Mouse (Mus musculus): ENCODE data around the gene Zscan29. TPM values are rescaled to one million over a fixed set of nuclear protein-coding genes. Genes with fewer than 3 reads are reported as not detected.

Gene Zscan29
- polyA plus RNA-seq, 1 experiment from 2014 or later: 12.4 TPM

DNA sequence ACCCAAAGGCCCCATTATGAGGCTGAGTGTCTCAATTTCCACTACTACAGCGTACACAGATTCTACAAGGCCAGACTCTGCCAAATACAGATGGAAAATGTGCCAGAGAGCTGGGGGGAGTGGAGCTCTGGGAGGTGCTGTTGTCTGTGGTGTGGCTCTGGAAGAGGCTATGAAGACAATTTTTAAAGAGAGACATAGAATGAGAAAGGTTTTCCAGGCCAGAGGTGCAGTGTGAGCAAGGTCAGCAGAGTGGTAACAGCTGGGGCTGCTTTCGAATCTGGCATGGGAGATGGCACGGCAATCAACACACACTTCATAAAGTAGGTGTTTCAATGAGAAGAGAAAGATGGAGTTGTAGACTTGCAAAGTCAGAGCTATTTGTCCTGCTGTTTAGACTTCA is 51.7 kb downstream of the Zscan29 start:
- WGBS: 93% methylated on average over 3 of the region's 3 CpGs
- Histone ChIP-seq H3K4me1 (no peaks in the 10 kb centered on the region), H3K36me3 (replicated peaks) (no peaks in the 10 kb centered on the region), H3K4me3 (no peak overlapping the region), H3K9me3 (no peaks in the 10 kb centered on the region), H3K27me3 (ENCODE audit: poor library complexity, severe bottlenecking) (no peaks in the 10 kb centered on the region), H3K27ac (no peak overlapping the region)
- DNase-seq (ENCODE audit: extremely low spot score, low spot score): no peak

DNA sequence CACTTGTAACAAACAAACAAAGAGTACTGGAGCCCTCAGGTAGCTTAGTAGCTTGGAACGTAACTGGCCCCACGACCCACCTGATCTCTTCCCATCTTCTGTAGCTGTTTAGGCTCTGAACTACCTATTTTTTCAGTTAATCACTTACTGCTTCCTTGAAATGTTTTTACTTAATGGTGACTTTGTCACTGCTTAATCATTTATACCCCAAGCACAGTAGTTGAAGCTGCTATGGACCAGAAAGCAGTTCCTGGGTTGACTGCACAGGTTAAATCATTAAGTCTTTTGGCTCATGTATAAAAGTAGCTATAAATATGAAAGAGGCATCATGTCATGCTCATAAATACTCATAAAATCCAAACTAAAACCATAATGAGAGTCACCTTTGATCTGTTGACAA is 55.5 kb downstream of the Zscan29 start:
- DNase-seq (ENCODE audit: extremely low spot score, low spot score): no peak
- Histone ChIP-seq H3K36me3 (replicated peaks) (no peaks in the 10 kb centered on the region), H3K4me1 (no peaks in the 10 kb centered on the region), H3K27ac (no peak overlapping the region), H3K27me3 (ENCODE audit: poor library complexity, severe bottlenecking) (no peaks in the 10 kb centered on the region), H3K4me3 (no peak overlapping the region), H3K9me3 (no peaks in the 10 kb centered on the region)
- 80% methylated on average over 2 of the region's 2 CpGs for WGBS

DNA sequence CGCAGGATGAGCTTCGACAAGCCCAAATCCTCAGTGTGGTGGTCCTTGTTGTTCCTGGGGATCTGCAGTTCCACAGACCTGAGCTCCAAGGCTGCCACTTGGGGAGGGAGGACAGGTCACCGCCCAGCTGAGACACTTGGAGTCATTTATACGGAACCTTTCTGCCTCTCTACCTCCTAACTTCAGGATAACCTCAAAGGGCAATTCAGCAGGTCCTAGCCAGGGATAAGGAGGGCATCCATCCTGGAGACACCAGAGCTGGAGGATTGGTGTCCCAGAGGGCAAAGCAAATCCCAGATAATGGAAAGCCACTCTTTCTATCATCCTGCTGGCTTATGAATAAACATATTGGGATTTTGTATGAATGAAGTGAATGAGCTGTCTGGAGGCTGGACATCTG is 61.2 kb downstream of the Zscan29 start, which contains the start of gene Tgm7:
Tgm7 (minus strand) TSS at position 101 of the 400 bp plus-strand sequence.
- Histone ChIP-seq H3K4me3 (no peak within 1 kb of the TSS), H3K27ac (no peak within 1 kb of the TSS), H3K9me3 (no peaks in the 10 kb centered on the region), H3K36me3 (replicated peaks) (no peaks in the 10 kb centered on the region), H3K27me3 (ENCODE audit: poor library complexity, severe bottlenecking) (no peaks in the 10 kb centered on the region), H3K4me1 (no peaks in the 10 kb centered on the region)
- no peak for DNase-seq (ENCODE audit: extremely low spot score, low spot score)
- 90% methylated on average over 4 of the region's 4 CpGs for WGBS

Other genes starting within 250 kb of the Zscan29 start
- gene Ubr1, start 200.4 kb downstream of the Zscan29 start, polyA plus RNA-seq (2016; fragmentation: Nextera tagmentation; extraction: Ambion mirVana): 27.0 and 27.7 TPM in 2 replicates
- 2.0 and 3.3 TPM in 2 replicates for gene Tmem62, start 194.1 kb downstream of the Zscan29 start, polyA plus RNA-seq (2016; fragmentation: Nextera tagmentation; extraction: Ambion mirVana)
- 31.3 and 32.3 TPM in 2 replicates for gene Ccndbp1, start 162.7 kb downstream of the Zscan29 start, polyA plus RNA-seq (2016; fragmentation: Nextera tagmentation; extraction: Ambion mirVana)
- gene Epb42, start 134.1 kb downstream of the Zscan29 start, polyA plus RNA-seq (2016; fragmentation: Nextera tagmentation; extraction: Ambion mirVana): 6.2 and 10.9 TPM in 2 replicates
- not detected in 2 replicates for gene Tgm5, start 85.3 kb downstream of the Zscan29 start, polyA plus RNA-seq (2016; fragmentation: Nextera tagmentation; extraction: Ambion mirVana)
- not detected in 2 replicates for gene Tgm7, start 61.3 kb downstream of the Zscan29 start, polyA plus RNA-seq (2016; fragmentation: Nextera tagmentation; extraction: Ambion mirVana)
- 24.7 and 25.2 TPM in 2 replicates for gene Adal, start 30.7 kb downstream of the Zscan29 start, polyA plus RNA-seq (2016; fragmentation: Nextera tagmentation; extraction: Ambion mirVana)
- 19.1 and 21.6 TPM in 2 replicates for gene Lcmt2, start 30.5 kb downstream of the Zscan29 start, polyA plus RNA-seq (2016; fragmentation: Nextera tagmentation; extraction: Ambion mirVana)
- 88.0 and 89.4 TPM in 2 replicates for gene Tubgcp4, start 471 bp downstream of the Zscan29 start, polyA plus RNA-seq (2016; fragmentation: Nextera tagmentation; extraction: Ambion mirVana)
- 134 and 144 TPM in 2 replicates for gene Trp53bp1, start 100.3 kb upstream of the Zscan29 start, polyA plus RNA-seq (2016; fragmentation: Nextera tagmentation; extraction: Ambion mirVana)
- gene Map1a, start 118.5 kb upstream of the Zscan29 start, polyA plus RNA-seq (2016; fragmentation: Nextera tagmentation; extraction: Ambion mirVana): 6.5 and 6.6 TPM in 2 replicates
- gene Ppip5k1, start 184.3 kb upstream of the Zscan29 start, polyA plus RNA-seq (2016; fragmentation: Nextera tagmentation; extraction: Ambion mirVana): 10.1 and 11.0 TPM in 2 replicates
- gene Ckmt1, start 186.6 kb upstream of the Zscan29 start, polyA plus RNA-seq (2016; fragmentation: Nextera tagmentation; extraction: Ambion mirVana): 2.2 and 3.9 TPM in 2 replicates
- gene Strc, start 216.0 kb upstream of the Zscan29 start, polyA plus RNA-seq (2016; fragmentation: Nextera tagmentation; extraction: Ambion mirVana): not detected in 2 replicates
- gene Pdia3, start 242.7 kb upstream of the Zscan29 start, polyA plus RNA-seq (2016; fragmentation: Nextera tagmentation; extraction: Ambion mirVana): 578 and 630 TPM in 2 replicates
- gene Catsper2, start 242.7 kb upstream of the Zscan29 start, polyA plus RNA-seq (2016; fragmentation: Nextera tagmentation; extraction: Ambion mirVana): 1.5 and 2.0 TPM in 2 replicates

All from forebrain, embryonic 10.5 days (tissue).